Mouse (Mus musculus): Measurements from ENCODE around the gene Acd. TPM values are rescaled to one million over a fixed set of nuclear protein-coding genes. Genes with fewer than 3 reads are reported as not detected.

The Acd gene
- polyA plus RNA-seq, 1 experiment from 2014 or later = 77.1 TPM

GRCm38 (mm10) chr8:105685796-105686308 lies 15.1 kb downstream of the Acd start, which contains the start of gene Carmil2:
Gene Carmil2, plus strand, starts transcription at chr8:105686274.
- DNase-seq (ENCODE audit: extremely low spot score, low spot score) = no peak
- H3K27me3 ChIP-seq (ENCODE audit: poor library complexity, severe bottlenecking) = 0 out of 2 replicates have a peak, but pooled peaks cover 8% of the 10 kb centered on the region
- H3K4me1 ChIP-seq = peaks cover 15% of the 10 kb centered on the region
- no peaks in the 10 kb centered on the region for H3K9me3 ChIP-seq
- peaks cover 40% of the 10 kb centered on the region for H3K36me3 ChIP-seq (replicated peaks)
- WGBS = 14% methylated on average over 26 of the region's 26 CpGs
- H3K4me3 ChIP-seq = peak within 1 kb of the TSS; percentile 21
- H3K27ac ChIP-seq = peak within 1 kb of the TSS; percentile 11; the same call in 1 of the 2 replicates

- Histone ChIP-seq H3K27ac (no peak overlapping the region), H3K4me3 (no peak overlapping the region), H3K4me1 (peaks cover 15% of the 10 kb centered on the region), H3K36me3 (replicated peaks) (peaks cover 46% of the 10 kb centered on the region), H3K27me3 (ENCODE audit: poor library complexity, severe bottlenecking) (0 out of 2 replicates have a peak, but pooled peaks cover 8% of the 10 kb centered on the region), H3K9me3 (no peaks in the 10 kb centered on the region)
- WGBS = 87% methylated on average over 7 of the region's 7 CpGs
- no peak for DNase-seq (ENCODE audit: extremely low spot score, low spot score)
Measured at GRCm38 (mm10) chr8:105685325-105685724, 15.6 kb downstream of the Acd start.

GRCm38 (mm10) chr8:105677891-105678290 lies 23.0 kb downstream of the Acd start:
- H3K9me3 ChIP-seq = no peaks in the 10 kb centered on the region
- H3K4me1 ChIP-seq = no peaks in the 10 kb centered on the region
- DNase-seq (ENCODE audit: extremely low spot score, low spot score) = no peak
- H3K4me3 ChIP-seq = no peak overlapping the region
- H3K36me3 ChIP-seq (replicated peaks) = peaks cover 99% of the 10 kb centered on the region
- no peak overlapping the region for H3K27ac ChIP-seq
- WGBS = 98% methylated on average over 1 of the region's 1 CpGs
- H3K27me3 ChIP-seq (ENCODE audit: poor library complexity, severe bottlenecking) = no peaks in the 10 kb centered on the region

GRCm38 (mm10) chr8:105661167-105661566 lies 39.7 kb downstream of the Acd start:
- Histone ChIP-seq H3K27me3 (ENCODE audit: poor library complexity, severe bottlenecking) (no peaks in the 10 kb centered on the region), H3K9me3 (no peaks in the 10 kb centered on the region), H3K27ac (no peak overlapping the region), H3K36me3 (replicated peaks) (peaks cover 70% of the 10 kb centered on the region), H3K4me3 (no peak overlapping the region), H3K4me1 (no peaks in the 10 kb centered on the region)
- WGBS = 76% methylated on average over 3 of the region's 3 CpGs
- DNase-seq (ENCODE audit: extremely low spot score, low spot score) = no peak

GRCm38 (mm10) chr8:105657641-105658040 lies 43.3 kb downstream of the Acd start:
- Histone ChIP-seq H3K9me3 (no peaks in the 10 kb centered on the region), H3K4me1 (no peaks in the 10 kb centered on the region), H3K4me3 (no peak overlapping the region), H3K36me3 (replicated peaks) (peaks cover 70% of the 10 kb centered on the region), H3K27me3 (ENCODE audit: poor library complexity, severe bottlenecking) (no peaks in the 10 kb centered on the region), H3K27ac (no peak overlapping the region)
- DNase-seq (ENCODE audit: extremely low spot score, low spot score) = no peak

- no peak for DNase-seq (ENCODE audit: extremely low spot score, low spot score)
- H3K4me3 ChIP-seq = no peak overlapping the region
- H3K9me3 ChIP-seq = no peaks in the 10 kb centered on the region
- H3K4me1 ChIP-seq = no peaks in the 10 kb centered on the region
- 96% methylated on average over 1 of the region's 1 CpGs for WGBS
- no peak overlapping the region for H3K27ac ChIP-seq
- H3K36me3 ChIP-seq (replicated peaks) = peaks cover 94% of the 10 kb centered on the region
- no peaks in the 10 kb centered on the region for H3K27me3 ChIP-seq (ENCODE audit: poor library complexity, severe bottlenecking)
Measured at GRCm38 (mm10) chr8:105648929-105649328, 52.0 kb downstream of the Acd start.

Other genes with a start within 250 kb of the Acd start
- gene Tppp3, start 229.6 kb downstream of the Acd start, polyA plus RNA-seq (2016; fragmentation: Nextera tagmentation; extraction: Ambion mirVana) = 23.3 and 23.9 TPM in 2 replicates
- 12.9 and 18.5 TPM in 2 replicates for gene Zdhhc1, start 204.2 kb downstream of the Acd start, polyA plus RNA-seq (2016; fragmentation: Nextera tagmentation; extraction: Ambion mirVana)
- 12.3 and 15.6 TPM in 2 replicates for gene Hsd11b2, start 182.3 kb downstream of the Acd start, polyA plus RNA-seq (2016; fragmentation: Nextera tagmentation; extraction: Ambion mirVana)
- 65.3 and 73.4 TPM in 2 replicates for gene Atp6v0d1, start 135.1 kb downstream of the Acd start, polyA plus RNA-seq (2016; fragmentation: Nextera tagmentation; extraction: Ambion mirVana)
- gene Ripor1, start 95.8 kb downstream of the Acd start, polyA plus RNA-seq (2016; fragmentation: Nextera tagmentation; extraction: Ambion mirVana) = 13.9 and 14.4 TPM in 2 replicates
- gene Ctcf, start 64.5 kb downstream of the Acd start, polyA plus RNA-seq (2016; fragmentation: Nextera tagmentation; extraction: Ambion mirVana) = 146 and 150 TPM in 2 replicates
- gene Agrp, start 63.7 kb downstream of the Acd start, polyA plus RNA-seq (2016; fragmentation: Nextera tagmentation; extraction: Ambion mirVana) = 0.38 and 0.84 TPM in 2 replicates
- gene Carmil2, start 14.8 kb downstream of the Acd start, polyA plus RNA-seq (2016; fragmentation: Nextera tagmentation; extraction: Ambion mirVana) = 0.71 and 1.1 TPM in 2 replicates
- gene Pard6a, start within 50 bp of the Acd start, polyA plus RNA-seq (2016; fragmentation: Nextera tagmentation; extraction: Ambion mirVana) = 22.7 and 22.8 TPM in 2 replicates
- gene 4933405L10Rik, start 6.6 kb upstream of the Acd start, polyA plus RNA-seq (2016; fragmentation: Nextera tagmentation; extraction: Ambion mirVana) = 0.12 and 0.21 TPM in 2 replicates
- 54.3 and 56.0 TPM in 2 replicates for gene Enkd1, start 7.1 kb upstream of the Acd start, polyA plus RNA-seq (2016; fragmentation: Nextera tagmentation; extraction: Ambion mirVana)
- gene Gfod2, start 57.6 kb upstream of the Acd start, polyA plus RNA-seq (2016; fragmentation: Nextera tagmentation; extraction: Ambion mirVana) = 32.7 and 38.3 TPM in 2 replicates
- gene Ranbp10, start 126.2 kb upstream of the Acd start, polyA plus RNA-seq (2016; fragmentation: Nextera tagmentation; extraction: Ambion mirVana) = 9.5 and 11.1 TPM in 2 replicates
- 0.06 and 0.07 TPM in 2 replicates for gene Tsnaxip1, start 126.6 kb upstream of the Acd start, polyA plus RNA-seq (2016; fragmentation: Nextera tagmentation; extraction: Ambion mirVana)
- gene Cenpt, start 152.2 kb upstream of the Acd start, polyA plus RNA-seq (2016; fragmentation: Nextera tagmentation; extraction: Ambion mirVana) = 49.5 and 57.9 TPM in 2 replicates
- 80.2 and 81.3 TPM in 2 replicates for gene Thap11, start 154.0 kb upstream of the Acd start, polyA plus RNA-seq (2016; fragmentation: Nextera tagmentation; extraction: Ambion mirVana)
- 394 and 447 TPM in 2 replicates for gene Nutf2, start 159.5 kb upstream of the Acd start, polyA plus RNA-seq (2016; fragmentation: Nextera tagmentation; extraction: Ambion mirVana)
- 73.7 and 75.2 TPM in 2 replicates for gene Edc4, start 179.8 kb upstream of the Acd start, polyA plus RNA-seq (2016; fragmentation: Nextera tagmentation; extraction: Ambion mirVana)
- gene Nrn1l, start 192.5 kb upstream of the Acd start, polyA plus RNA-seq (2016; fragmentation: Nextera tagmentation; extraction: Ambion mirVana) = 0.33 and 0.65 TPM in 2 replicates
- 29.6 and 29.9 TPM in 2 replicates for gene Pskh1, start 199.3 kb upstream of the Acd start, polyA plus RNA-seq (2016; fragmentation: Nextera tagmentation; extraction: Ambion mirVana)
- 1.5 and 2.1 TPM in 2 replicates for gene Ctrl, start 232.8 kb upstream of the Acd start, polyA plus RNA-seq (2016; fragmentation: Nextera tagmentation; extraction: Ambion mirVana)
- gene Psmb10, start 237.3 kb upstream of the Acd start, polyA plus RNA-seq (2016; fragmentation: Nextera tagmentation; extraction: Ambion mirVana) = 28.9 and 31.5 TPM in 2 replicates
- gene Lcat, start 242.3 kb upstream of the Acd start, polyA plus RNA-seq (2016; fragmentation: Nextera tagmentation; extraction: Ambion mirVana) = 0.76 and 1.4 TPM in 2 replicates

Measured in forebrain, embryonic 10.5 days (tissue).